Mouse (Mus musculus) mature B cell (primary cell): ENCODE data around the gene Gm15097.
"Not testable (repeated sequence)": the region's sequence is repeated elsewhere in the genome, so short reads cannot be mapped to it uniquely, and the experiment has no call there.

Experiments
- in situ Hi-C: fragments of 300-500 bp; cut with MboI; formaldehyde crosslinking; loops from 2 replicates; pipeline ENCODE4 v1.14.3; 2019

Gene Gm15097

DNA sequence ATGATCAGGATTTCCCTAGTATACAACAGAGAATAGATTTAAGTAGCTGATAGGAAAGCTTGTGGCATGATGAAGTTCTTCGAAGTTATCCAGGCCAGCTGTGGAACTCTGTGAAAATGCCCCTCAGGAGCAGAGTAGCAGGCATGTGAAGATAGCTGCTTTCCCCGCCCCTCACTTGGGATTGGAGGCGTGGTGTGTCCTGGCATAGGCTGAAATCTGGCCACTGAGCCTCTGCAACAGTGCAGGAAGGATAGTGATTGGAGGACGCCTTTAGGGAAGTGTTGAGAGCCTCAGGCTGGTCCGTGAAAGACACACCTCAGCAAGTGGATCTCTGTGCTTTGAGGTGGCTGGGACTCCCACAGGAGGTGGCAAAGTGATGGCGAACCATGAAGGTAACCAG is at the start of gene Gm15097:
TSS of gene Gm15097 (plus strand) at position 301 of the 400 bp plus-strand sequence.
- in situ Hi-C loops: not testable (repeated sequence)

- in situ Hi-C loops: not testable (repeated sequence)
Observed at GRCm38 (mm10) chrX:149762853-149763252, 21.4 kb upstream of the Gm15097 start.

GRCm38 (mm10) chrX:149811178-149811577 is 26.9 kb downstream of the Gm15097 start:
- in situ Hi-C loops: not testable (repeated sequence)
